Mouse (Mus musculus) myocyte (in vitro differentiated cells): Measurements from ENCODE around the gene Arhgef25. TPM values are rescaled to one million over a fixed set of nuclear protein-coding genes. Genes with fewer than 3 reads are reported as not detected.

Source experiments
- H3K27me3 ChIP-seq: one replicate; pipeline ENCODE4 v1.6.1; 2011; ENCODE audit not compliant: control insufficient read depth, insufficient read depth, insufficient read length
- H3K36me3 ChIP-seq: one replicate; pipeline ENCODE4 v1.6.1; 2011; ENCODE audit not compliant: control insufficient read depth, insufficient read depth
- H3K4me2 ChIP-seq: one replicate; pipeline ENCODE4 v1.6.1; 2011; ENCODE audit warnings: low read depth, control low read depth
- H3K4me3 ChIP-seq: one replicate; pipeline ENCODE4 v1.5.1; 2011; ENCODE audit warnings: mild to moderate bottlenecking, control low read depth, moderate library complexity
- H3K79me2 ChIP-seq: one replicate; pipeline ENCODE4 v1.6.1; 2011; ENCODE audit not compliant: control insufficient read depth, insufficient read depth
- H3ac ChIP-seq: one replicate; pipeline ENCODE4 v1.6.1; 2011; ENCODE audit not compliant: control insufficient read depth, insufficient read length
- CEBPB ChIP-seq: IDR thresholded peaks from 2 replicates; pipeline ENCODE4 v1.6.1; 2011; ENCODE audit warnings: mild to moderate bottlenecking, moderate library complexity; ENCODE audit not compliant: poor library complexity, insufficient read depth, severe bottlenecking
- E2F4 ChIP-seq: IDR thresholded peaks from one replicate; pipeline ENCODE4 v1.6.1; 2011; ENCODE audit warnings: mild to moderate bottlenecking, control low read depth, moderate library complexity; ENCODE audit not compliant: insufficient read depth
- MAX ChIP-seq: IDR thresholded peaks from one replicate; pipeline ENCODE4 v1.6.1; 2011; ENCODE audit warnings: low read depth, mild to moderate bottlenecking, control low read depth
- MYOD1 ChIP-seq, 3 experiments: IDR thresholded peaks; one replicate each; pipeline ENCODE4 v1.6.1; 2011; ENCODE audit warnings: control low read depth in 2 of 3, low read depth in 2 of 3, mild to moderate bottlenecking in 2 of 3, moderate library complexity in 1 of 3; ENCODE audit not compliant: insufficient read length in 2 of 3, control insufficient read depth in 1 of 3
- MYOG ChIP-seq, 3 experiments: IDR thresholded peaks; one replicate each; pipeline ENCODE4 v1.6.1; 2011; ENCODE audit warnings: control low read depth in 2 of 3, low read depth in 2 of 3, mild to moderate bottlenecking in 2 of 3; ENCODE audit not compliant: insufficient read length in 2 of 3, control insufficient read depth in 1 of 3, insufficient read depth in 1 of 3
- POLR2A ChIP-seq: IDR thresholded peaks from one replicate; pipeline ENCODE4 v1.6.1; 2011; ENCODE audit warnings: low read depth, mild to moderate bottlenecking, control low read depth, moderate library complexity; ENCODE audit not compliant: insufficient read length
- POLR2AphosphoS2 ChIP-seq: IDR thresholded peaks from one replicate; pipeline ENCODE4 v1.6.1; 2011; ENCODE audit warnings: low read depth, control low read depth; ENCODE audit not compliant: insufficient read length
- REST ChIP-seq: IDR thresholded peaks from one replicate; pipeline ENCODE4 v1.6.1; 2011; ENCODE audit warnings: mild to moderate bottlenecking, control low read depth, moderate library complexity; ENCODE audit not compliant: insufficient read depth, insufficient read length
- SRF ChIP-seq: IDR thresholded peaks from one replicate; pipeline ENCODE4 v1.6.1; 2011; ENCODE audit warnings: low read depth; ENCODE audit not compliant: control insufficient read depth, insufficient read length
- TCF12 ChIP-seq: IDR thresholded peaks from one replicate; pipeline ENCODE4 v1.6.1; 2011; ENCODE audit warnings: mild to moderate bottlenecking, control low read depth; ENCODE audit not compliant: poor library complexity, insufficient read depth, severe bottlenecking
- TCF3 ChIP-seq: IDR thresholded peaks from one replicate; pipeline ENCODE4 v1.6.1; 2011; ENCODE audit warnings: low read depth, control low read depth; ENCODE audit not compliant: insufficient read length
- USF1 ChIP-seq: IDR thresholded peaks from one replicate; pipeline ENCODE4 v1.6.1; 2011; ENCODE audit warnings: low read depth, mild to moderate bottlenecking, control low read depth, moderate library complexity
- polyA plus RNA-seq: library from polyadenylated mRNA; unstranded; fragments of >200 nt; fragmentation: generic; extraction: Trizol; gene quantifications from one replicate; pipeline ENCODE4 v1.2.1, GENCODE M21; 2012; ENCODE audit warnings: missing spikeins

Arhgef25 gene
- polyA plus RNA-seq, 1 experiment, result 25.3 TPM

DNA sequence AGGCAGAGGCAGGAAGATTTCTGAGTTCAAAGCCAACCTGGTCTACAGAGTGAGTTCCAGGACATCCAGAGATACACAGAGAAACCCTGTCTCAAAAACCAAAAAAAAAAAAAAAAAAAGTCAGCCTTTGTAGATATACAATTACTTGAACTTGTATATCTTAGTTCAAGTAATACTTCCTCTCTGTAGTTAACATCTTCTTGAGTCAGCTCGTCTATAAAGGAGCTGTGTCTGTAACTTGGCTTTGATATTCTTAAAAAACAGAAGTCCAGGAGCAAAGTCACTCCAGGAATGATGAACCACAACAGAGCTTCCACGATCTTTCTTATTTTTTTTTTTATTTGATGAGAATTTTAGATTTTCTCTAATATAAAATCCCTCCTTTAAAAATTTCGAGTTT lies 29.2 kb downstream of the Arhgef25 start:
- Histone ChIP-seq H3K4me3 (no peak overlapping the region), H3ac (no peak overlapping the region), H3K36me3 (no peaks in the 10 kb centered on the region), H3K79me2 (no peaks in the 10 kb centered on the region), H3K27me3 (no peaks in the 10 kb centered on the region), H3K4me2 (no peak overlapping the region)
- TF ChIP-seq USF1 (no peak), SRF (no peak), TCF3 (no peak), MAX (no peak), E2F4 (no peak), POLR2AphosphoS2 (no peak), MYOG (IDR thresholded peaks at IDR 0.05; ENCODE audit: control insufficient read depth in 1 of 3, insufficient read depth in 1 of 3, insufficient read length in 2 of 3, low read depth in 2 of 3) (no peak), CEBPB (no peak)

DNA sequence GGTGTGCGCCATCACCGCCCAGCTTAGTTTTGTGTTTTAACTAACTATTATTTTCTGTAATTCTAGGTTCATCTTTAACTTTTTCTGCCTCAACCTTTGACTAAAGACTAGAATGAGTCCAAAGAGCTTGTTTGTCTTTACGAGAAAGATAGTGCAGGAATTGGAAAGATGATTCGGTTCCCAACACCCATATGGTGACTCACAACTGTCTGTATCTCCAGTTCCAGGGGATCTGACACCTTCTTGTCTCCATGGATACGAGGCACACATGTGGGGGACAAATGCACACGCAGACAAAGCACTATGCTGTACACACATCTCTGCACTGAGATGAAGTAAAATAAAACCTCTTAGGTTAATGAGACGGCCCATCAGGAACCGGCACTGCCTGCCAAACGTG lies 29.8 kb downstream of the Arhgef25 start:
- Histone ChIP-seq H3K27me3 (no peaks in the 10 kb centered on the region), H3K36me3 (no peaks in the 10 kb centered on the region), H3ac (no peak overlapping the region), H3K79me2 (no peaks in the 10 kb centered on the region), H3K4me2 (no peak overlapping the region), H3K4me3 (no peak overlapping the region)
- TF ChIP-seq TCF3, result no peak
- TF ChIP-seq CEBPB, result no peak
- no peak for TF ChIP-seq REST
- no peak for TF ChIP-seq TCF12
- no peak for TF ChIP-seq SRF
- no peak for TF ChIP-seq POLR2AphosphoS2
- TF ChIP-seq E2F4, result no peak
- no peak for TF ChIP-seq USF1
- TF ChIP-seq MYOD1 (IDR thresholded peaks at IDR 0.05; ENCODE audit: control insufficient read depth in 1 of 3, insufficient read length in 2 of 3, low read depth in 2 of 3), result no peak
- TF ChIP-seq MYOG (IDR thresholded peaks at IDR 0.05; ENCODE audit: control insufficient read depth in 1 of 3, insufficient read depth in 1 of 3, insufficient read length in 2 of 3, low read depth in 2 of 3), result no peak
- TF ChIP-seq POLR2A, result no peak
- TF ChIP-seq MAX, result no peak

DNA sequence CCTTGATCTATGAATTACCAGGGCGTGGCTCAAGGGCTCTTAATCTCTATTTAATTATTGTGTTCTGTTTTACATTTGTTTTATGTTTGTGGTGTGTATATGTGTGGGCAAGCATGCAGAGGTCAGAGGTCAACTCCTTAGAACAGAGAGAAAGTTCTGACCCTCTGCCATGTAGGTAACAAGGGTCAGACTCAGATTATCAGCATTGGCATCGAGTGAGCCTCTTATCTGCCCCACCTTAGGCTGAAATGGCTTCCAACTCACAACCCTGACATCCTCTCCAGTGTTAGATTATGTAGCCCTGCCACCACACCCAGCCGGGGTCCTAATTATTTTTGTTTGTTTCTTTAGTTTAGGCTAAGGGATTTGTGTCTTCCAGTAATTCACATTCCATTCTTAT lies 31.4 kb downstream of the Arhgef25 start:
- Histone ChIP-seq H3K27me3 (no peaks in the 10 kb centered on the region), H3K4me3 (no peak overlapping the region), H3K79me2 (no peaks in the 10 kb centered on the region), H3K4me2 (no peak overlapping the region), H3ac (no peak overlapping the region), H3K36me3 (no peaks in the 10 kb centered on the region)
- TF ChIP-seq TCF12 (no peak), MYOG (IDR thresholded peaks at IDR 0.05; ENCODE audit: control insufficient read depth in 1 of 3, insufficient read depth in 1 of 3, insufficient read length in 2 of 3, low read depth in 2 of 3) (no peak), MYOD1 (IDR thresholded peaks at IDR 0.05; ENCODE audit: control insufficient read depth in 1 of 3, insufficient read length in 2 of 3, low read depth in 2 of 3) (no peak), POLR2A (no peak), USF1 (no peak), SRF (no peak), E2F4 (no peak), TCF3 (no peak), REST (no peak)

DNA sequence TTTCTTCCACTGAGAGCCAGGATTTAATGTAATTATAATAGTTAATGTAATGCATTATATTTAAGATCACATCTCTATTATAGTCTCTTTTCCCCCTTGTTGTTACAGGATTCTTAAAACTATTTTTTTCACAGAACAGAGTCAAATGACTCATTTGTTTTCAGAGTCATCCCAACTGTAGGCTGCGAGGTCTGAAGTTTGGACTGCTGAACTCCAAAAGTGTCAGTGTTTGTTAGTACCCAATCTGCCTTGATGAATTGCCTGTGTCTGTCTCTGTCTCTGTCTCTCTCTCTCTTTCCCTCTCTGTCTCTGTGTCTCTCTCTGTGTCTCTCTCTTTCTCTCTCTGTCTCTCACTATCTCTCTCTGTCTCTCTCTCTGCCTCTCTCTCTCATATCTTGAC lies 33.4 kb downstream of the Arhgef25 start:
- Histone ChIP-seq H3K4me2 (no peak overlapping the region), H3ac (no peak overlapping the region), H3K4me3 (no peak overlapping the region), H3K36me3 (no peaks in the 10 kb centered on the region), H3K79me2 (no peaks in the 10 kb centered on the region), H3K27me3 (no peaks in the 10 kb centered on the region)
- TF ChIP-seq TCF3 (no peak), MYOD1 (IDR thresholded peaks at IDR 0.05; ENCODE audit: control insufficient read depth in 1 of 3, insufficient read length in 2 of 3, low read depth in 2 of 3) (no peak), MYOG (IDR thresholded peaks at IDR 0.05; ENCODE audit: control insufficient read depth in 1 of 3, insufficient read depth in 1 of 3, insufficient read length in 2 of 3, low read depth in 2 of 3) (no peak), MAX (no peak), TCF12 (no peak), CEBPB (no peak), POLR2AphosphoS2 (no peak), SRF (no peak), USF1 (no peak), E2F4 (no peak), REST (no peak), POLR2A (no peak)

DNA sequence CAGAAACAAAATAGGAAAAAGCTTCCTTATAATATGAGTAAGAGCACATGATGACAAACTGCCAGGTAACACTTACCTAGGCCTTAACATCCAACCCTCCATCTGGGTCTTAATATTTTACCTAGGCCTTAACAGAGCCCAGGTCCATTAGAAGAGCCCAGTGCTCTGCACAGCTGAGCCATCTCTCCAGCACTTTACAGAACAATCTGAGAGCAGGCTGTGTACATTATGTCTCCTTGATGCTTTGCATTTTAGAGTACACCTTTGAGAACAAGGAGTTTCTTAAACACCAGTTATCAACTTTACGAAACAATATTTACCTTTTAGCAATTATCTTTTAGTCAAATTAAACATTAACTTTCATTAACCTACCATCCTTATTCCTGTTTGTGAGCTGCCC lies 33.8 kb downstream of the Arhgef25 start:
- H3ac ChIP-seq, result no peak overlapping the region
- H3K4me2 ChIP-seq, result no peak overlapping the region
- TF ChIP-seq TCF12 (no peak), MYOD1 (IDR thresholded peaks at IDR 0.05; ENCODE audit: control insufficient read depth in 1 of 3, insufficient read length in 2 of 3, low read depth in 2 of 3) (no peak), CEBPB (no peak), E2F4 (no peak), USF1 (no peak), TCF3 (no peak), REST (no peak), POLR2A (no peak), POLR2AphosphoS2 (no peak), MYOG (IDR thresholded peaks at IDR 0.05; ENCODE audit: control insufficient read depth in 1 of 3, insufficient read depth in 1 of 3, insufficient read length in 2 of 3, low read depth in 2 of 3) (no peak), MAX (no peak), SRF (no peak)
- no peaks in the 10 kb centered on the region for H3K27me3 ChIP-seq
- no peaks in the 10 kb centered on the region for H3K79me2 ChIP-seq
- no peak overlapping the region for H3K4me3 ChIP-seq
- no peaks in the 10 kb centered on the region for H3K36me3 ChIP-seq
